Mouse (Mus musculus) neutrophil, adult 83 days (primary cell): ENCODE measurements around the gene Sntn. TPM values are rescaled to one million over a fixed set of nuclear protein-coding genes. Genes with fewer than 3 reads are reported as not detected.

Experiments
- total RNA-seq, 2 experiments: library from RNA; stranded (reverse); gene quantifications; one replicate each; pipeline ENCODE4 v1.2.4; 2023

The Sntn gene
- not detected for total RNA-seq

DNA sequence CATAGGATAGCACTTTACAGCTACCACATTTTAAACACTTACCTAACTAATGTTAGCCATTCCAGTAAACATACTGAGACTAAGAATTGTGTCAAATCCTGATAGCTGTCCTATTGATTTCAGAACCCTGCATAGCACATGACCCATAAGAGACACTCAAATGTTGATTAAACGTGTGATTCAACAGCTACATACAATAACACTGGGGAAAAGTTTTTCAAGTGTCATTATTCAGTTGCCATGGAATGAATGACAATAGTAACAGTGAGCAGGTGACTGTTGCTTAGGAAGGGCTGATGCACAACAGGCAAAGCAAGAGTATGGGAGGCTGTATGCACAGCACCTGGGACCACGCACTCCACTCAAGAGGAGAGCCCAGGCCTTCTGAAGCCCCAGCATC is at the start of gene Sntn:
TSS of gene Sntn (plus strand) at position 301 of the 400 bp plus-strand sequence.

Other genes starting within 250 kb of the Sntn start
- gene Gm281, start 243.6 kb downstream of the Sntn start, total RNA-seq, result not detected